Mouse (Mus musculus): ENCODE results near the gene Rhoq.

The Rhoq gene

GRCm38 (mm10) chr17:86997323-86997722 is 34.4 kb downstream of the Rhoq start:
- DNase-seq (ENCODE audit: low spot score) = no peak

GRCm38 (mm10) chr17:87008950-87009349 is 46.1 kb downstream of the Rhoq start:
- DNase-seq (ENCODE audit: low spot score) = no peak

GRCm38 (mm10) chr17:87011301-87012019 is 48.6 kb downstream of the Rhoq start:
- no peak for DNase-seq (ENCODE audit: low spot score)

- no peak for DNase-seq (ENCODE audit: low spot score)
Measured at GRCm38 (mm10) chr17:87019692-87020091, 56.8 kb downstream of the Rhoq start.

- DNase-seq (ENCODE audit: low spot score) = no peak
Measured at GRCm38 (mm10) chr17:87024491-87025242, 61.8 kb downstream of the Rhoq start.

- peak; percentile 98 for DNase-seq (ENCODE audit: low spot score)
Measured at GRCm38 (mm10) chr17:87025269-87025949, 62.5 kb downstream of the Rhoq start, which contains the start of the genes Pigf and Cript. Gene Pigf (minus strand): TSS chr17:87025406. Gene Cript (plus strand): TSS chr17:87025550.

DNA sequence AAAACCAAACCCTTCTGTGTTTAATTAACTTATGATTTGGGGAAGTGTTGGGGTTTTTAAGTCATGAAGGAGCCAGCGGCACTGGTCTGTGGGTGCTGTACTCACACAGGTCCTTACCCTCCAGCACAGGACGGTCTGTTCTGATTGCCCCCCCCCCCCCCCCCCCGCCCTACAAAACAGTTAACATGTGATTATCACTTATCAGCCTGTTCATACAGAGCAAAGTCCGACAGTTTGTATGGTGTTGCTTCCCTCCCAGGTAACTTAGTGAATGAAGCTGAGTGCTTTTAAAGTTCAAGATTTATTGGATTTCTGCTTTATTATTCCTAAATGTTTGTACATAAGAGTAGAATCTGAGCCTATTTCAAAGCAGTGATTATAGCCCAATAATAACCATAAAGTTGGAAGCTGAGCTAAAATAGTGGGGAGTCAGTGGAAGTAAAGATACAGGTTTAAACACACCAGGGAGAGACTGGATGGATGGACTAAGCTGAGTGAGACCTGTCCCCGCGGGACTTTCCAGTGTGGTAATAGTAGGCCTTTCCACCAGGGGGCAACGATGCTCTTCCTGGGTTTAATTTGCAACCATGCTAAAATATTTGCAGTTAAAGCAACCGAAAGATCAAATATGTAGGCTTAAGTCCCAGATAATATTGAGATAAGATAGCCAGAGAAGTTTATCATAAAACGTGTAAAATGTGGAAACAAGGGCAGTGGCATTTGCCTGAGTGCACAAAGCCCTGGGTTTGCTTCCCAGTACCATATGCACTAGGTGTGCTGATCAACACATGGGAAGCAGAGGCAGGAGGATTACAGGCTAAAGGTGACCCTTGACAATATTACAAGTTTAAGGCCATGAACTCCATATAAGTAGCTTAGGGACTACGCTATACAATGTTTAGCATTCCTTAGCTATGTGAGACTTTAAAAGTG is 73.5 kb downstream of the Rhoq start:
- no peak for DNase-seq (ENCODE audit: low spot score)

GRCm38 (mm10) chr17:87038496-87038895 is 75.6 kb downstream of the Rhoq start:
- no peak for DNase-seq (ENCODE audit: low spot score)

- no peak for DNase-seq (ENCODE audit: low spot score)
Measured at GRCm38 (mm10) chr17:87041739-87042138, 78.9 kb downstream of the Rhoq start.

GRCm38 (mm10) chr17:87044364-87044763 is 81.5 kb downstream of the Rhoq start:
- peak; percentile 84 for DNase-seq (ENCODE audit: low spot score)

- DNase-seq (ENCODE audit: low spot score) = no peak
Measured at GRCm38 (mm10) chr17:87044796-87045195, 81.9 kb downstream of the Rhoq start.

Data from testis, postnatal 14 days (tissue).